Comparison of ENCODE assay signal across 8 mouse cellular contexts in genomic region chr16:87261527-87261926, GRCm38 (mm10).
DNase-seq lines count a peak whose midpoint lies in the region; ATAC-seq and TF ChIP-seq lines count a peak whose summit lies in the region.

No protein-coding gene starts in this region.

- peak overlapping the region; percentile 3 for H3K27ac ChIP-seq in embryonic fibroblast, embryonic 13.5 days (ENCODE audit: insufficient read depth, low read length)
- no peak overlapping the region for H3K27ac ChIP-seq in hindbrain, embryonic 16.5 days (ENCODE audit: low read depth, low read length)
- H3K27ac ChIP-seq in lung, embryonic 14.5 days (ENCODE audit: low read depth), result peak overlapping the region; percentile 81

- no peak overlapping the region for H3K4me3 ChIP-seq in embryonic fibroblast, embryonic 13.5 days (ENCODE audit: insufficient read depth, low read length)
- H3K4me3 ChIP-seq in hindbrain, embryonic 16.5 days (ENCODE audit: low read length), result no peak overlapping the region
- no peak overlapping the region for H3K4me3 ChIP-seq in lung, embryonic 14.5 days (ENCODE audit: low read depth, low read length)

- peak; percentile 79 for ATAC-seq in hindbrain, embryonic 16.5 days
- ATAC-seq in lung, embryonic 14.5 days (ENCODE audit: insufficient read depth), result peak; percentile 91

- no peaks in the 10 kb centered on the region; the same call in 1 of the 2 replicates for H3K4me1 ChIP-seq in embryonic fibroblast, embryonic 13.5 days (ENCODE audit: control insufficient read depth, insufficient read depth, low read length)
- H3K4me1 ChIP-seq in hindbrain, embryonic 16.5 days (ENCODE audit: control insufficient read depth, insufficient read depth, low read depth, low read length), result no peaks in the 10 kb centered on the region
- peaks cover 19% of the 10 kb centered on the region for H3K4me1 ChIP-seq in lung, embryonic 14.5 days (ENCODE audit: insufficient read depth)

- 56% methylated on average over 7 of the region's 7 CpGs for WGBS in hindbrain, embryonic 16.5 days
- WGBS in lung, embryonic 14.5 days, result 32% methylated on average over 7 of the region's 7 CpGs

- H3K9me3 ChIP-seq in hindbrain, embryonic 16.5 days (ENCODE audit: control insufficient read depth, low read length), result no peaks in the 10 kb centered on the region
- H3K9me3 ChIP-seq in lung, embryonic 14.5 days (ENCODE audit: low read depth, low read length), result no peaks in the 10 kb centered on the region

- no peaks in the 10 kb centered on the region for H3K27me3 ChIP-seq in hindbrain, embryonic 16.5 days (replicated peaks; ENCODE audit: control insufficient read depth, insufficient read depth, low read length)
- no peaks in the 10 kb centered on the region for H3K27me3 ChIP-seq in lung, embryonic 14.5 days (ENCODE audit: insufficient read depth, low read length)

- H3K9ac ChIP-seq in hindbrain, embryonic 16.5 days (ENCODE audit: low read depth, low read length), result no peak overlapping the region
- H3K9ac ChIP-seq in lung, embryonic 14.5 days, result no peak overlapping the region

- H3K4me2 ChIP-seq in hindbrain, embryonic 16.5 days (ENCODE audit: low read length), result no peak overlapping the region
- H3K4me2 ChIP-seq in lung, embryonic 14.5 days, result no peak overlapping the region

- TF ChIP-seq POLR2A in embryonic fibroblast, embryonic 13.5 days (IDR thresholded peaks at IDR 0.05; ENCODE audit: low read depth, low read length), result no peak

- DNase-seq in layer of hippocampus, adult 11-12 months (ENCODE audit: low spot score), result peak; percentile 65
- no peak for DNase-seq in layer of hippocampus, postnatal 25 days (ENCODE audit: extremely low spot score in 1 of 2, low spot score in 1 of 2)
- peak; percentile 70 for DNase-seq in adrenal gland, adult 8-10 months
- peak; percentile 94 for DNase-seq in lung, embryonic 14.5 days
- no peak for DNase-seq in spleen, postnatal 4 days (ENCODE audit: low spot score in 2 of 2)
- no peak for DNase-seq in thymus, postnatal 36 days

- no peaks in the 10 kb centered on the region for H3K36me3 ChIP-seq in hindbrain, embryonic 16.5 days (ENCODE audit: control insufficient read depth, insufficient read depth, low read length)
- no peaks in the 10 kb centered on the region for H3K36me3 ChIP-seq in lung, embryonic 14.5 days (ENCODE audit: insufficient read depth)

- no peak for TF ChIP-seq CTCF in embryonic fibroblast, embryonic 13.5 days (IDR thresholded peaks at IDR 0.05; ENCODE audit: borderline replicate concordance, insufficient read depth, low read length)
- TF ChIP-seq CTCF in lung, embryonic 14.5 days (IDR thresholded peaks at IDR 0.05; ENCODE audit: low read depth), result no peak

Comparison
In these comparisons a context has a peak if more than half of its experiments do, and no peak if none do; other contexts are left out.
1. DNase-seq: peak in layer of hippocampus, adult 11-12 months (single experiment), adrenal gland, adult 8-10 months (single experiment) and lung, embryonic 14.5 days (single experiment); none in layer of hippocampus, postnatal 25 days (0 of 2), spleen, postnatal 4 days (0 of 2) and thymus, postnatal 36 days (0 of 2).